Mouse (Mus musculus) forebrain, postnatal 0 days (tissue): ENCODE results near the gene Rprml. TPM values are rescaled to one million over a fixed set of nuclear protein-coding genes. Genes with fewer than 3 reads are reported as not detected.

Experiments
- ATAC-seq: fragments of 200-750 bp; cut with Nextera tagmentation; 2 replicates; pipeline ENCODE4 v1.8.0; 2017; ENCODE audit warnings: mild to moderate bottlenecking, moderate library complexity
- DNase-seq: peaks from one replicate; pipeline ENCODE4 v3.0.0-alpha.2; 2015
- H3K27ac ChIP-seq: fragments of 300-500 bp; sonication (generic); 2 replicates; pipeline ENCODE4 v1.5.1; 2014; ENCODE audit warnings: low read depth, mild to moderate bottlenecking, antibody characterized with exemption, low read length, moderate library complexity, mixed read lengths
- H3K27me3 ChIP-seq: fragments of 300-500 bp; sonication (generic); 2 replicates; pipeline ENCODE4 v1.6.1; 2014; ENCODE audit warnings: mild to moderate bottlenecking, low read length, mixed read lengths; ENCODE audit not compliant: insufficient read depth
- H3K36me3 ChIP-seq: fragments of 300-500 bp; sonication (generic); 2 replicates; pipeline ENCODE4 v1.6.1; 2014; ENCODE audit warnings: mild to moderate bottlenecking, moderate library complexity; ENCODE audit not compliant: insufficient read depth
- H3K4me1 ChIP-seq: fragments of 300-500 bp; sonication (generic); 2 replicates; pipeline ENCODE4 v1.6.1; 2014; ENCODE audit warnings: antibody characterized with exemption; ENCODE audit not compliant: insufficient read depth
- H3K4me2 ChIP-seq: fragments of 300-500 bp; sonication (generic); 2 replicates; pipeline ENCODE4 v1.6.1; 2014; ENCODE audit warnings: low read depth, mild to moderate bottlenecking, moderate library complexity
- H3K4me3 ChIP-seq: fragments of 300-500 bp; sonication (generic); 2 replicates; pipeline ENCODE4 v1.5.1; 2014; ENCODE audit warnings: low read depth, low read length, mixed read lengths
- H3K9ac ChIP-seq: fragments of 300-500 bp; sonication (generic); 2 replicates; pipeline ENCODE4 v1.6.1; 2014; ENCODE audit warnings: mild to moderate bottlenecking
- H3K9me3 ChIP-seq: fragments of 300-500 bp; sonication (generic); 2 replicates; pipeline ENCODE4 v1.6.1; 2016; ENCODE audit warnings: low read length
- CTCF ChIP-seq: sonication (generic); IDR thresholded peaks from 2 replicates; pipeline ENCODE4 v1.5.1; 2016; ENCODE audit warnings: antibody characterized with exemption, control low read depth, low read depth
- WGBS: fragments of 180-500 bp; shearing (Covaris S2); extraction: QIAGEN DNeasy Blood & Tissue Kit; methylation state at CpG from one replicate; pipeline ENCODE4 v1.1.7; 2014; 5-methylcytosine and 5-hydroxymethylcytosine counted together
- polyA plus RNA-seq: library from polyadenylated mRNA; unstranded; fragments of >200 nt; fragmentation: Nextera tagmentation; extraction: Ambion mirVana; gene quantifications from 2 replicates; pipeline ENCODE4 v1.2.1, GENCODE M21; 2015
- total RNA-seq: library from RNA; depleted of rRNA; stranded (reverse); fragments of >200 nt; gene quantifications from 2 replicates; pipeline ENCODE4 v1.2.3, GENCODE M21; 2014

The Rprml gene
- total and polyA plus RNA-seq, 2 experiments from 2014 or later = 44.8 to 71.1 TPM

GRCm38 (mm10) chr11:103636261-103636660 lies 13.1 kb upstream of the Rprml start:
- no peak overlapping the region for H3K4me2 ChIP-seq
- no peak for TF ChIP-seq CTCF
- no peaks in the 10 kb centered on the region for H3K36me3 ChIP-seq
- ATAC-seq (no peak), DNase-seq (no peak)
- no peak overlapping the region for H3K4me3 ChIP-seq
- no peaks in the 10 kb centered on the region for H3K9me3 ChIP-seq
- WGBS = 74% methylated on average over 6 of the region's 6 CpGs
- H3K4me1 ChIP-seq = no peaks in the 10 kb centered on the region
- peaks cover 8% of the 10 kb centered on the region for H3K27me3 ChIP-seq
- no peak overlapping the region for H3K27ac ChIP-seq
- no peak overlapping the region for H3K9ac ChIP-seq

DNA sequence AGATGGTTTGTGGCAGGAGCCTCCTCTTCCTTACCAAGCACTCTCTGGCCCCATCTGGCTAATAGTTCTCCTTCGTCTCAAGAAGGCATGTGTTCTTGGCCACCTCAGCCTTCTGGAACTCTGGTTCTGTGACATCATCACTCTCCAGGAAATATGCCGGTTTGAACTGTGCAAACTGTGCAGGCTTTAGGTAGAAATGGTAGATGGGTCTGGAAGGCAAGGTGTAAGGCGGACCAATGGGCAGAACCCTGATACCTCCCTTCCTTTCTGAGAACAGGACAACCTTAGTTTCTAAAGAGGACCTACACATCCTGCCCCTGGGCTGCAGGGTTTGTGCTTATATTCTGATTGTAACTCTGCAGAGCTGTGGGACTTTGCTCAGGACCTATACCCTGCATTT lies 10.6 kb upstream of the Rprml start, which contains the start of gene Lyzl6:
Gene Lyzl6, minus strand, starts transcription at position 101 of the 400 bp plus-strand sequence.
- no peak within 1 kb of the TSS for H3K4me2 ChIP-seq
- no peak for TF ChIP-seq CTCF
- no peak for ATAC-seq
- WGBS = 77% methylated on average over 3 of the region's 3 CpGs
- no peak for DNase-seq
- no peak within 1 kb of the TSS for H3K27ac ChIP-seq
- H3K9me3 ChIP-seq = no peaks in the 10 kb centered on the region
- no peaks in the 10 kb centered on the region for H3K4me1 ChIP-seq
- no peak within 1 kb of the TSS for H3K9ac ChIP-seq
- peaks cover 8% of the 10 kb centered on the region for H3K27me3 ChIP-seq
- H3K4me3 ChIP-seq = no peak within 1 kb of the TSS
- no peaks in the 10 kb centered on the region for H3K36me3 ChIP-seq

DNA sequence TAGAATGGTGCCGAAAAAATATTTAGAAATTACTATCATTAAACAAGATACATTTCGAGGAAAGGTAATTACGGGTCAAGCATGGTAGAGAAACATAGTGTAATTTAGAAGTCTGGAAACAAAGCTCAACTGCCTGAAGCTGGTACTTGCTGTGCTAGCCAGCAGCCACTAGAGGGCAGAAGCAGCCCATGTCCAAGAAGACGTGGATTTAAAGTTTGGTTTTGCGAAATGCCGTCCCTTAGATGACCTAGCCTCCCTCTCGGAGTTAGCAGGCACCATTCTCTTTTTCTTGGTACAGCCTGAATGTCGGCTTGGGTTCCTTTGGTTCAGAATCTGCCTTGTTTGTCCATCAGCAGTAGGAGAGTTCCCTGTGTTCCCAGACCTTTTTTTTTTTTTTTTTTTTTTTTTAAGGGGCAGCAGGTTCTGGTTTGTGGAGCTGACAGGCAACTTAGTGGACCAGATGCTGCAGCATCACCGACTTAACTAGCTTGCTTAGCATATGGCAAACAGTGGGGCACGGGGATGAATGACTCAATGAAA lies 9.9 kb upstream of the Rprml start:
- peak; percentile 84 for DNase-seq
- H3K4me2 ChIP-seq = no peak overlapping the region
- 4% methylated on average over 10 of the region's 10 CpGs for WGBS
- H3K4me1 ChIP-seq = no peaks in the 10 kb centered on the region
- no peak overlapping the region for H3K9ac ChIP-seq
- H3K9me3 ChIP-seq = no peaks in the 10 kb centered on the region
- H3K27me3 ChIP-seq = peaks cover 8% of the 10 kb centered on the region
- H3K27ac ChIP-seq = no peak overlapping the region
- TF ChIP-seq CTCF = peak; percentile 97
- no peak overlapping the region for H3K4me3 ChIP-seq
- no peak for ATAC-seq
- H3K36me3 ChIP-seq = no peaks in the 10 kb centered on the region

GRCm38 (mm10) chr11:103643211-103643610 lies 6.2 kb upstream of the Rprml start:
- no peak for TF ChIP-seq CTCF
- H3K9ac ChIP-seq = no peak overlapping the region
- no peak overlapping the region for H3K27ac ChIP-seq
- no peaks in the 10 kb centered on the region for H3K9me3 ChIP-seq
- H3K4me3 ChIP-seq = no peak overlapping the region
- DNase-seq = no peak
- no peaks in the 10 kb centered on the region for H3K36me3 ChIP-seq
- H3K27me3 ChIP-seq = peaks cover 22% of the 10 kb centered on the region
- H3K4me1 ChIP-seq = no peaks in the 10 kb centered on the region
- 53% methylated on average over 9 of the region's 9 CpGs for WGBS
- no peak overlapping the region for H3K4me2 ChIP-seq
- no peak for ATAC-seq

DNA sequence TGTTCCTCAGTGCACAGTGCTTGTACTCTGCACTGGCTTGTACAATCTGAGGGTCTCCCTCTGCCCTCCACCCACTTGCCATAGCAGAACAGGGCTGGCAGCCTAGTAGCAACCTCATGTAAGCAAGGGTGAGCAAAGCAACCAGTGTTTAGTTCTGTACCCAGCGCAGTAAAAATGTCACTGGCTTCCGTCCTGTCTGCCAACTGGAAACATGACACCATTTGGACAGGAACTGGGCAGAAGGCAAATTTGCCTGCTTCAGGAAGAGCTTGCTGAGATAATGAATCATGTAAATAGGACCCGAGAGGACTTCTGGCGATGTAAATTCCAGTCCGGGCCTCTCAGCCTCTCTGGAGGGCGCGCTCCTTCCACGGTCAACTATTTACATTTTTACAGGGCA lies 3.6 kb upstream of the Rprml start:
- Histone ChIP-seq H3K27me3 (peaks cover 35% of the 10 kb centered on the region), H3K9ac (no peak overlapping the region), H3K27ac (no peak overlapping the region), H3K36me3 (no peaks in the 10 kb centered on the region), H3K9me3 (no peaks in the 10 kb centered on the region), H3K4me2 (no peak overlapping the region), H3K4me3 (no peak overlapping the region), H3K4me1 (0 out of 2 replicates have a peak, but pooled peaks cover 11% of the 10 kb centered on the region)
- no peak for TF ChIP-seq CTCF
- no peak for DNase-seq
- WGBS = 82% methylated on average over 8 of the region's 8 CpGs
- ATAC-seq = no peak

DNA sequence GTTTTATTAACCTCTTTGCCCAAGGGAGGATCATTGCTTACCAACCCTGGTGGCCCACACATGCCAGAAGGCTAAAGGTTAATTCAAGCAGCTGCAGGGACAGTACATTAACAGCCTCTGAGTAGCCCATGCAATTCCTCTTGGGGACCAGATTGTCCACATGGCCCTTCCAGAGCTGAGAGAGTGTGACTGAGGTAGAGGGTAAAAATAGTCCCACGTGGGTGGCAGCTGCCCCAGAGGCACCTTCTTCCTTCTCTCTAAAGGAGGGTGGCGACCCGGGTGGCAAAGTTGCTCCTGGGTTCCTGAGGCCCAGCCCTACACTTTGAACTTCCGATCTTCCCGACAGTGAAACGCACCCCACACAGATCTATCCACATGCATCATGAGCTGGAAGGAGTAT lies 3.1 kb upstream of the Rprml start:
- DNase-seq = no peak

GRCm38 (mm10) chr11:103647921-103648620 lies 1.3 kb upstream of the Rprml start:
- DNase-seq (no peak), ATAC-seq (no peak)
- H3K4me1 ChIP-seq = 0 out of 2 replicates have a peak, but pooled peaks cover 14% of the 10 kb centered on the region
- H3K27ac ChIP-seq = no peak overlapping the region
- H3K27me3 ChIP-seq = peaks cover 57% of the 10 kb centered on the region
- H3K36me3 ChIP-seq = no peaks in the 10 kb centered on the region
- H3K4me2 ChIP-seq = 0 out of 2 replicates have a peak overlapping the region, but pooled peaks have one; percentile 65
- 11% methylated on average over 11 of the region's 11 CpGs for WGBS
- H3K4me3 ChIP-seq = no peak overlapping the region
- no peaks in the 10 kb centered on the region for H3K9me3 ChIP-seq
- no peak overlapping the region for H3K9ac ChIP-seq
- no peak for TF ChIP-seq CTCF

More for the DNA sequence above, 3.1 kb upstream of the Rprml start:
- H3K9ac ChIP-seq = no peak overlapping the region
- 82% methylated on average over 6 of the region's 6 CpGs for WGBS
- no peak overlapping the region for H3K4me2 ChIP-seq
- H3K9me3 ChIP-seq = no peaks in the 10 kb centered on the region
- no peak for TF ChIP-seq CTCF
- no peak overlapping the region for H3K4me3 ChIP-seq
- H3K27me3 ChIP-seq = peaks cover 41% of the 10 kb centered on the region
- no peak for ATAC-seq
- H3K36me3 ChIP-seq = no peaks in the 10 kb centered on the region
- 0 out of 2 replicates have a peak, but pooled peaks cover 11% of the 10 kb centered on the region for H3K4me1 ChIP-seq
- H3K27ac ChIP-seq = no peak overlapping the region
